Comparison of ENCODE assay signal across 8 mouse cellular contexts in the genomic region with DNA sequence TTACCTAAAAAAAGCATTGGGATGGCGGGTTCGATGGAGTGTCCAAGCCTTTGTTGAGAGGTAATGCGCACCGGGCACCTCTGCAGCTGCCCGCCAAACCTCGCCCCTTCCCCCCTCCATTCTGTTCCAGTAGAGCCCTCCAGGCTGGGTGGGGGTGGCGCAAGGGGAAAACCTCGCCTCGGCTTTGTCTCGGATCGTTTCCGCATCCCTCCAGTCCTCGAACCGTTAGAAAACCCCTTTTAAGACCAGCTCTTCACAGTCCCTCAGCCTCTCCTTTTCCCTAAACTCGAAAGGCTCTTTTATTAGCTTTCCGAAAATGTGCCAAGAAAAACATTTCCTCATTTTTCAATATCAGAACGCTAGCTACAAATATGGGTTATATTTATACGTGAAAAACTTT. TPM values are rescaled to one million over a fixed set of nuclear protein-coding genes. Genes with fewer than 3 reads are reported as not detected.
DNase-seq lines count a peak whose midpoint lies in the region; ATAC-seq lines count a peak whose summit lies in the region.

No protein-coding gene starts in this region.

- H3K27me3 ChIP-seq in embryonic facial prominence, embryonic 10.5 days (replicated peaks; ENCODE audit: low read depth, poor library complexity, severe bottlenecking): no peaks in the 10 kb centered on the region
- H3K27me3 ChIP-seq in limb, embryonic 12.5 days: no peaks in the 10 kb centered on the region
- no peaks in the 10 kb centered on the region for H3K27me3 ChIP-seq in midbrain, embryonic 15.5 days (replicated peaks)

- intact Hi-C loops in heart, postnatal 36 days (cut with DNase I): loop anchor here (2.0 kb wide), 1 partner anchor 79 kb away; the partner anchor contains the start of genes Mrps18b and Ppp1r10

- ATAC-seq in frontal cortex, adult (ENCODE audit: low TSS enrichment): no peak
- 0 out of 2 replicates have a peak, but pooled peaks have one; percentile 0 for ATAC-seq in limb, embryonic 12.5 days (ENCODE audit: insufficient number of reproducible peaks, insufficient read depth, low FRiP score, low TSS enrichment, low read depth)
- 0 out of 2 replicates have a peak, but pooled peaks have one; percentile 1 for ATAC-seq in midbrain, embryonic 15.5 days (replicated peaks)

- peak; percentile 45 to 52 for DNase-seq in frontal cortex, postnatal 36 days (ENCODE audit: low spot score in 2 of 2)
- DNase-seq in MN1 (ENCODE audit: low spot score): peak; percentile 63
- peak; percentile 79 for DNase-seq in embryonic facial prominence, embryonic 10.5 days (ENCODE audit: low spot score)
- peak; percentile 50 to 61 for DNase-seq in heart, postnatal 36 days
- peak; percentile 87 for DNase-seq in thymus, postnatal 14 days

- peak overlapping the region; percentile 70 for H3K4me3 ChIP-seq in embryonic facial prominence, embryonic 10.5 days
- H3K4me3 ChIP-seq in limb, embryonic 12.5 days (replicated peaks): peak overlapping the region; percentile 81
- H3K4me3 ChIP-seq in midbrain, embryonic 15.5 days: peak overlapping the region; percentile 96

- no peaks in the 10 kb centered on the region for H3K9me3 ChIP-seq in embryonic facial prominence, embryonic 10.5 days
- H3K9me3 ChIP-seq in limb, embryonic 12.5 days: no peaks in the 10 kb centered on the region
- H3K9me3 ChIP-seq in midbrain, embryonic 15.5 days: no peaks in the 10 kb centered on the region

- H3K36me3 ChIP-seq in embryonic facial prominence, embryonic 10.5 days (replicated peaks): peaks cover 48% of the 10 kb centered on the region
- peaks cover 43% of the 10 kb centered on the region for H3K36me3 ChIP-seq in limb, embryonic 12.5 days
- peaks cover 28% of the 10 kb centered on the region for H3K36me3 ChIP-seq in midbrain, embryonic 15.5 days (replicated peaks)

- peak overlapping the region; percentile 96 for H3K9ac ChIP-seq in limb, embryonic 12.5 days (replicated peaks)
- H3K9ac ChIP-seq in midbrain, embryonic 15.5 days: peak overlapping the region; percentile 97

- H3K4me2 ChIP-seq in limb, embryonic 12.5 days: peak overlapping the region; percentile 74
- peak overlapping the region; percentile 57 for H3K4me2 ChIP-seq in midbrain, embryonic 15.5 days

- WGBS in embryonic facial prominence, embryonic 10.5 days: under 1% methylated on average over 18 of the region's 18 CpGs
- under 1% methylated on average over 18 of the region's 18 CpGs for WGBS in limb, embryonic 12.5 days
- WGBS in midbrain, embryonic 15.5 days: 0% methylated on average over 18 of the region's 18 CpGs

- peaks cover 36% of the 10 kb centered on the region for H3K4me1 ChIP-seq in embryonic facial prominence, embryonic 10.5 days
- peaks cover 36% of the 10 kb centered on the region for H3K4me1 ChIP-seq in limb, embryonic 12.5 days (replicated peaks)
- peaks cover 51% of the 10 kb centered on the region for H3K4me1 ChIP-seq in midbrain, embryonic 15.5 days

- peak overlapping the region; percentile 95 for H3K27ac ChIP-seq in embryonic facial prominence, embryonic 10.5 days (replicated peaks)
- peak overlapping the region; percentile 99 for H3K27ac ChIP-seq in limb, embryonic 12.5 days
- H3K27ac ChIP-seq in midbrain, embryonic 15.5 days: peak overlapping the region; percentile 98

RNA-seq across cellular contexts. Expression of gene Tubb5, which starts 0.6 kb away (rescaled TPM):
- 1,654 and 1,662 TPM in 2 replicates for polyA plus RNA-seq in embryonic facial prominence, embryonic 10.5 days (2016; fragmentation: Nextera tagmentation; extraction: Ambion mirVana)
- total RNA-seq in heart, postnatal 36 days (2021): 10 to 100 TPM; 87.6 to 91.6 TPM
- polyA plus RNA-seq in limb, embryonic 12.5 days (2016; fragmentation: Nextera tagmentation; extraction: Ambion mirVana): 1,183 and 1,215 TPM in 2 replicates
- polyA plus RNA-seq in midbrain, embryonic 15.5 days (2015; fragmentation: Nextera tagmentation; extraction: Ambion mirVana): 1,854 and 1,858 TPM in 2 replicates

RNA-seq across cellular contexts. Expression of gene Mdc1, which starts 3.8 kb away (rescaled TPM):
- polyA plus RNA-seq in embryonic facial prominence, embryonic 10.5 days (2016; fragmentation: Nextera tagmentation; extraction: Ambion mirVana): 18.4 and 21.2 TPM in 2 replicates
- total RNA-seq in heart, postnatal 36 days (2021): 10 to 100 TPM; 12.2 to 14.2 TPM
- polyA plus RNA-seq in limb, embryonic 12.5 days (2016; fragmentation: Nextera tagmentation; extraction: Ambion mirVana): 16.9 and 19.4 TPM in 2 replicates
- 9.0 and 10.7 TPM in 2 replicates for polyA plus RNA-seq in midbrain, embryonic 15.5 days (2015; fragmentation: Nextera tagmentation; extraction: Ambion mirVana)

RNA-seq across cellular contexts. Expression of gene Flot1, which starts 14.5 kb away (rescaled TPM):
- polyA plus RNA-seq in embryonic facial prominence, embryonic 10.5 days (2016; fragmentation: Nextera tagmentation; extraction: Ambion mirVana): 45.9 and 49.2 TPM in 2 replicates
- total RNA-seq in heart, postnatal 36 days (2021): 100 to 1,000 TPM; 154 to 159 TPM
- 45.8 and 45.9 TPM in 2 replicates for polyA plus RNA-seq in limb, embryonic 12.5 days (2016; fragmentation: Nextera tagmentation; extraction: Ambion mirVana)
- polyA plus RNA-seq in midbrain, embryonic 15.5 days (2015; fragmentation: Nextera tagmentation; extraction: Ambion mirVana): 86.8 and 98.0 TPM in 2 replicates

RNA-seq across cellular contexts. Expression of gene Ier3, which starts 16.0 kb away (rescaled TPM):
- polyA plus RNA-seq in embryonic facial prominence, embryonic 10.5 days (2016; fragmentation: Nextera tagmentation; extraction: Ambion mirVana): 3.7 and 4.4 TPM in 2 replicates
- 10 to 100 TPM; 26.8 to 43.0 TPM for total RNA-seq in heart, postnatal 36 days (2021)
- 8.7 and 9.9 TPM in 2 replicates for polyA plus RNA-seq in limb, embryonic 12.5 days (2016; fragmentation: Nextera tagmentation; extraction: Ambion mirVana)
- polyA plus RNA-seq in midbrain, embryonic 15.5 days (2015; fragmentation: Nextera tagmentation; extraction: Ambion mirVana): 9.7 and 9.9 TPM in 2 replicates

RNA-seq across cellular contexts. Expression of gene Nrm, which starts 23.6 kb away (rescaled TPM):
- 64.6 and 65.1 TPM in 2 replicates for polyA plus RNA-seq in embryonic facial prominence, embryonic 10.5 days (2016; fragmentation: Nextera tagmentation; extraction: Ambion mirVana)
- total RNA-seq in heart, postnatal 36 days (2021): 1 to 10 TPM; 2.3 to 2.4 TPM
- polyA plus RNA-seq in limb, embryonic 12.5 days (2016; fragmentation: Nextera tagmentation; extraction: Ambion mirVana): 51.3 and 52.5 TPM in 2 replicates
- polyA plus RNA-seq in midbrain, embryonic 15.5 days (2015; fragmentation: Nextera tagmentation; extraction: Ambion mirVana): 18.6 and 18.9 TPM in 2 replicates
